Mouse (Mus musculus): ENCODE data around the gene Cpt1b. TPM values are rescaled to one million over a fixed set of nuclear protein-coding genes. Genes with fewer than 3 reads are reported as not detected.

The Cpt1b gene
- polyA plus RNA-seq, 1 experiment, result 414 TPM

DNA sequence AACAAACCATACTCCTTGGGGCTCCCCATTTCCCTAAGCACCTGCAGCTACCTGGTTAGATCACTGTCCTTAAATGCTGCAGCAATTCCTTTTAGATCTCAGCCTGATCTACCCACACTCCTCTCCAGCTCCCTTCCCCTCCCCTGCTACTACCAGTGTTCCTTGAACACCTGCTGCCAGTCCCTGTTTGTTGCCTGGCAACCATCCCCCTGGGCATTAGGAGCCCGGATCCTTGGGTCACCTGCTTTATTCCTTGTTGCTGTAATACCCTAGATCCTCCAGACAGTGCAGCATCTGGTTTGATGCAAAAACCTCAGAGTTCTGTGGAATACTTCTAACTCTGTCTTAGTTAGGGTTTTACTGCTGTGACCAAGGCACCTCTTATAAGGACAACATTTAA lies 39.4 kb upstream of the Cpt1b start:
- Histone ChIP-seq H3K4me1 (ENCODE audit: control insufficient read depth, insufficient read depth, low read length) (no peaks in the 10 kb centered on the region), H3K36me3 (ENCODE audit: control insufficient read depth, insufficient read depth, low read length) (no peaks in the 10 kb centered on the region), H3K27me3 (ENCODE audit: control insufficient read depth, insufficient read depth, low read length) (no peaks in the 10 kb centered on the region), H3K27ac (ENCODE audit: control insufficient read depth, insufficient read depth, low read depth, low read length) (no peak overlapping the region), H3K4me3 (ENCODE audit: control insufficient read depth, low read depth, low read length) (no peak overlapping the region)
- TF ChIP-seq POLR2A (IDR thresholded peaks at IDR 0.05; ENCODE audit: control insufficient read depth, low read depth, low read length) (no peak), CTCF (IDR thresholded peaks at IDR 0.05; ENCODE audit: control insufficient read depth, insufficient read depth, insufficient replicate concordance, low read depth, low read length) (no peak)

DNA sequence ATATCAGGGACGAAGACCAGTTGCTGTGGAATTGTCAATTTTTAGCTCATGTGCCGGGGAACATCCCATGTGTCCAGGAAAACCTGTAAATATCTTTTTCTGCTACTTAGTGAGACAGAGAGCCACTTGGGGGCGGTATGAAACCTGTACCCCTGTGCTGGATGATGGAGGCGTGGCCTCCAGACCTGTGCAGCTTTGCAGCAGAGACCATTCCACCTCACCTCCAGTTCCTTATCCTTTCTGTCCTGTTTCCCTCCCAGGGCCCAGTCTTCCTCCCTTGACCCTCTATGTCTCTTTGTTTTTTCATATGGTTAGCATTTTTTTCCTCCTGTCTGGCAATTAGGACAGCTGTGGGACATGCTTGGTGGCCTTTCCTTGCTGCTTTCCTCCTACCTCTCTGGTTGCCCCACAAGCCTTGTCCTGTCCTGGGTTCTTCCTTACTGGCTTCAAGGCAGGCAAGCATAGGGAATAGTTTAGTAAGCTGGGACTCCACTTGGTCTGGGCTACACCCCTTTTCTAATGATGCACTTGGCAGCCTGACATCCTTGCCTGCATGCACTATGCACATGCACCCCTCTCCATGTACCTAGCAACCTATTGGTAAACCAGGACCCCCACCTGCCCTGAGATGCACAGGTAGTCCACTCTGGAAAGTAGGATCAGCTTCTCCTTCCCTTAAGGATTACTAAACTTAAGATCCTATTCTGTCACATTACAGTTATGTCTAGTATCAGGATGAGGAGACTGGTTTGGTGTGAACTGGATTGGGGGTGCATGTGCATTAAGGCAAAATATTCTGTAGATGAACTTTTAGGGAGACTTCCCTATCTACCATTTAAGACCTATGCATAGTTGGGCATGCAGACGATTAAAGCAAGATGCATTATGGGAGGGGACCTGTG lies 37.9 kb upstream of the Cpt1b start:
- no peaks in the 10 kb centered on the region for H3K27me3 ChIP-seq (ENCODE audit: control insufficient read depth, insufficient read depth, low read length)
- no peaks in the 10 kb centered on the region for H3K36me3 ChIP-seq (ENCODE audit: control insufficient read depth, insufficient read depth, low read length)
- TF ChIP-seq POLR2A (IDR thresholded peaks at IDR 0.05; ENCODE audit: control insufficient read depth, low read depth, low read length) (no peak), CTCF (IDR thresholded peaks at IDR 0.05; ENCODE audit: control insufficient read depth, insufficient read depth, insufficient replicate concordance, low read depth, low read length) (no peak)
- H3K4me3 ChIP-seq (ENCODE audit: control insufficient read depth, low read depth, low read length), result no peak overlapping the region
- no peak overlapping the region for H3K27ac ChIP-seq (ENCODE audit: control insufficient read depth, insufficient read depth, low read depth, low read length)
- no peaks in the 10 kb centered on the region; the same call in 1 of the 2 replicates for H3K4me1 ChIP-seq (ENCODE audit: control insufficient read depth, insufficient read depth, low read length)

DNA sequence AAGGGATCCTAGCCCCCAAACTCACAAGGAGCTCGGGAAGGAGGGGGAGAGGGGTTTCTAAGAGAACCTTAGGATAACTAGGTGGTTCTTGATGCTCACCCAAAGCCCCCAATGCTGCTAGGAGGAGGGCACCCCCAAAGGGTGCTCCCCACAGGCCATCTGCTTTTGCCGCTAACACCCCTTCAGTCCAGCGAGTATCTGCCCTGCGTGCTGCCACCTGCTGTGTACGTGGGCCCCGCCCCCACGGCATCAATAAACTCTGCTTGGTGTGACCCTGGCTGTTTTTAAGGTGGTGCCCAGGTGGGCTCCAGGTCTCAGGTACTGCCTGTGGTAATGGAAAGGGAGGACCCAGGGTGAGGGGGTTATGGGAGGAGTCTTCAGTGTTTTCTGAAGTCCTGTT lies 36.5 kb upstream of the Cpt1b start:
- Histone ChIP-seq H3K27ac (ENCODE audit: control insufficient read depth, insufficient read depth, low read depth, low read length) (no peak overlapping the region), H3K4me3 (ENCODE audit: control insufficient read depth, low read depth, low read length) (no peak overlapping the region), H3K4me1 (ENCODE audit: control insufficient read depth, insufficient read depth, low read length) (peaks cover 4% of the 10 kb centered on the region), H3K36me3 (ENCODE audit: control insufficient read depth, insufficient read depth, low read length) (no peaks in the 10 kb centered on the region), H3K27me3 (ENCODE audit: control insufficient read depth, insufficient read depth, low read length) (no peaks in the 10 kb centered on the region)
- TF ChIP-seq POLR2A (IDR thresholded peaks at IDR 0.05; ENCODE audit: control insufficient read depth, low read depth, low read length), result no peak
- no peak for TF ChIP-seq CTCF (IDR thresholded peaks at IDR 0.05; ENCODE audit: control insufficient read depth, insufficient read depth, insufficient replicate concordance, low read depth, low read length)

DNA sequence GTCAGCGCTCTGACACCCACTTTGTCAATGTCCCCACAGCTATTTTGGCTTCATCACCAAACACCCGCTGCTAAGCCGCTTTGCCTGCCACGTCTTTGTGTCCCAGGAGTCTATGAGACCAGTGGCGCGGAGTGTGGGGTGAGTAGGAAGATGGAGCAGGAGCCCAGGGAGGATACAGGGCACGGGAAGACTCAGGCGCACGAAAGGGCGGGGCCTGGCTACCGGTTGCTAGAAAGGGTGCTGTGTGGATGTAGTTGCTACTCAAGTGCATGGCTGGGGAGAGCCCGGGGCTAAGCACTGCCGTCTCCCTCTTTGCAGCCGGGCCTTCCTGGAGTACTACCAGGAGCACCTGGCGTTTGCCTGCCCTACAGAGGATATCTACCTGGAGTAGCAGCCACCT lies 35.7 kb upstream of the Cpt1b start:
- Histone ChIP-seq H3K27me3 (ENCODE audit: control insufficient read depth, insufficient read depth, low read length) (no peaks in the 10 kb centered on the region), H3K4me3 (ENCODE audit: control insufficient read depth, low read depth, low read length) (no peak overlapping the region), H3K36me3 (ENCODE audit: control insufficient read depth, insufficient read depth, low read length) (no peaks in the 10 kb centered on the region; the same call in 1 of the 2 replicates), H3K27ac (ENCODE audit: control insufficient read depth, insufficient read depth, low read depth, low read length) (no peak overlapping the region), H3K4me1 (ENCODE audit: control insufficient read depth, insufficient read depth, low read length) (peaks cover 4% of the 10 kb centered on the region)
- TF ChIP-seq POLR2A (IDR thresholded peaks at IDR 0.05; ENCODE audit: control insufficient read depth, low read depth, low read length) (no peak), CTCF (IDR thresholded peaks at IDR 0.05; ENCODE audit: control insufficient read depth, insufficient read depth, insufficient replicate concordance, low read depth, low read length) (no peak)

DNA sequence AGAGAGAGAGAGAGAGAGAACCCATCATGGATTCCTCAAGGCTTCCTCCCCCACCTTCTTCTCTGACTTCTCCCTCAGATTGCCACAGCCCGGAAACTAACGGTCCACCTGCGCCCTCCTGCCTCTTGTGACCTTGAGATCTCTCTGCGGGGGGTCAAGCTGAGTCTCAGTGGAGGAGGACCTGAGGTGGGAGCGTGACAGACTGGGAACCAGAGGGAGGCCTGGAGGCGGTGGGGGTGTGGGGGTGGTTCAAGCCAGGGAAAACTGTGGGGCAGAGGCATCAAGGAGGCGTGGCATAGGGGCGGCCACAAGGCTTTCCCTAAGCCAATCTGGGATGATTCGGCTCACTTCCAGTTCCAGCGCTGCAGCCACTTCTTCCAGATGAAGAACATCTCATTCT lies 34.6 kb upstream of the Cpt1b start:
- Histone ChIP-seq H3K4me1 (ENCODE audit: control insufficient read depth, insufficient read depth, low read length) (peaks cover 4% of the 10 kb centered on the region), H3K36me3 (ENCODE audit: control insufficient read depth, insufficient read depth, low read length) (no peaks in the 10 kb centered on the region; the same call in 1 of the 2 replicates), H3K4me3 (ENCODE audit: control insufficient read depth, low read depth, low read length) (no peak overlapping the region), H3K27ac (ENCODE audit: control insufficient read depth, insufficient read depth, low read depth, low read length) (no peak overlapping the region), H3K27me3 (ENCODE audit: control insufficient read depth, insufficient read depth, low read length) (no peaks in the 10 kb centered on the region)
- TF ChIP-seq POLR2A (IDR thresholded peaks at IDR 0.05; ENCODE audit: control insufficient read depth, low read depth, low read length), result no peak
- no peak for TF ChIP-seq CTCF (IDR thresholded peaks at IDR 0.05; ENCODE audit: control insufficient read depth, insufficient read depth, insufficient replicate concordance, low read depth, low read length)

DNA sequence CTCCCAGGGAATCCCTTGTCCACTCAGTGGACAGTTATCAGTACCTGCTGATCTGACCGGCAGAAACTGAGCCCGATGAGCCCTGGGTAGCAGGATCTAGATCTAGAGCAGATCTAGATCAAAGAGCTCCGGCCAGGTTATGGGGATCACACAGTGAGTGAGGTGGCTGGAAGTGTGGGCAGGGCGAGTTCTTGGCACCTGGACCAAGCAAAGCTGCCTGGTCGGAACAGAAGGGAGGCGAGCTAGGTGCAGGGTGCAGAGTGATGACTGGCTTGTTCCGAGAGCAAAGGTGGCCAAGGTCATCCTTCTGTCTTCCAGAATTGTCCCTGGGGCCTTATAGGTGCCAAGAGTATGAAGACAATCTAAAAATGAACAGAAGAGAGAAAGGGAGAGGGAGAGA lies 34.2 kb upstream of the Cpt1b start:
- Histone ChIP-seq H3K4me3 (ENCODE audit: control insufficient read depth, low read depth, low read length) (no peak overlapping the region), H3K4me1 (ENCODE audit: control insufficient read depth, insufficient read depth, low read length) (peaks cover 7% of the 10 kb centered on the region), H3K27me3 (ENCODE audit: control insufficient read depth, insufficient read depth, low read length) (no peaks in the 10 kb centered on the region), H3K36me3 (ENCODE audit: control insufficient read depth, insufficient read depth, low read length) (no peaks in the 10 kb centered on the region; the same call in 1 of the 2 replicates), H3K27ac (ENCODE audit: control insufficient read depth, insufficient read depth, low read depth, low read length) (no peak overlapping the region)
- TF ChIP-seq CTCF (IDR thresholded peaks at IDR 0.05; ENCODE audit: control insufficient read depth, insufficient read depth, insufficient replicate concordance, low read depth, low read length) (no peak), POLR2A (IDR thresholded peaks at IDR 0.05; ENCODE audit: control insufficient read depth, low read depth, low read length) (no peak)

DNA sequence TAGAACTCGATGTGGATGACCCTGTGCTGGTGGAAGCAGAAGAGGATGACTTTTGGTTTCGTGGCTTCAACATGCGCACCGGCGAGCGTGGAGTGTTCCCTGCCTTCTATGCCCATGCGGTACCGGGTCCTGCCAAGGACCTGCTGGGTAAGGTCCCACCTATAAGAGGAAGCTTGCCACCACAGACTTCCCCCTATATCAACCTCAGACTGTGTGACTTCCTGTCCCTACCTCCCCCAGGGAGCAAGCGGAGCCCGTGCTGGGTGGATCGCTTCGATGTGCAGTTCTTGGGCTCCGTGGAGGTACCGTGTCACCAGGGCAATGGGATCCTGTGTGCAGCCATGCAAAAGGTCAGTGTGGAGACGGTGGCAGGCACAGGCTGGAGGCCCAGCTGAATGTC lies 33.3 kb upstream of the Cpt1b start:
- Histone ChIP-seq H3K27me3 (ENCODE audit: control insufficient read depth, insufficient read depth, low read length) (no peaks in the 10 kb centered on the region), H3K4me3 (ENCODE audit: control insufficient read depth, low read depth, low read length) (no peak overlapping the region; the same call in 1 of the 2 replicates), H3K4me1 (ENCODE audit: control insufficient read depth, insufficient read depth, low read length) (peaks cover 8% of the 10 kb centered on the region), H3K27ac (ENCODE audit: control insufficient read depth, insufficient read depth, low read depth, low read length) (no peak overlapping the region), H3K36me3 (ENCODE audit: control insufficient read depth, insufficient read depth, low read length) (no peaks in the 10 kb centered on the region; the same call in 1 of the 2 replicates)
- TF ChIP-seq POLR2A (IDR thresholded peaks at IDR 0.05; ENCODE audit: control insufficient read depth, low read depth, low read length) (no peak), CTCF (IDR thresholded peaks at IDR 0.05; ENCODE audit: control insufficient read depth, insufficient read depth, insufficient replicate concordance, low read depth, low read length) (no peak)

Measured in testis, adult 2 months (tissue).